Mouse (Mus musculus): ENCODE measurements around the gene Hnrnpdl. TPM values are rescaled to one million over a fixed set of nuclear protein-coding genes. Genes with fewer than 3 reads are reported as not detected.

Hnrnpdl gene
- polyA plus RNA-seq, 1 experiment = 130 TPM

- H3K4me1 ChIP-seq (ENCODE audit: control insufficient read depth, insufficient read depth, low read length) = no peaks in the 10 kb centered on the region
- TF ChIP-seq CTCF (IDR thresholded peaks at IDR 0.05; ENCODE audit: low read depth, low read length) = peak; percentile 81
- no peak for TF ChIP-seq POLR2A (IDR thresholded peaks at IDR 0.05; ENCODE audit: borderline replicate concordance, low read depth, low read length)
- no peak overlapping the region for H3K4me3 ChIP-seq (ENCODE audit: insufficient read depth, low read length)
- no peak overlapping the region for H3K27ac ChIP-seq (ENCODE audit: insufficient read depth, low read depth, low read length)
These were observed 30.8 kb upstream of the Hnrnpdl start for GRCm38 (mm10) chr5:100070255-100070654.

- Histone ChIP-seq H3K4me1 (ENCODE audit: control insufficient read depth, insufficient read depth, low read length) (no peaks in the 10 kb centered on the region), H3K27ac (ENCODE audit: insufficient read depth, low read depth, low read length) (no peak overlapping the region), H3K4me3 (ENCODE audit: insufficient read depth, low read length) (no peak overlapping the region)
- TF ChIP-seq POLR2A (IDR thresholded peaks at IDR 0.05; ENCODE audit: borderline replicate concordance, low read depth, low read length) = no peak
- no peak for TF ChIP-seq CTCF (IDR thresholded peaks at IDR 0.05; ENCODE audit: low read depth, low read length)
These were observed 30.1 kb upstream of the Hnrnpdl start for GRCm38 (mm10) chr5:100069526-100069925.

- Histone ChIP-seq H3K4me1 (ENCODE audit: control insufficient read depth, insufficient read depth, low read length) (no peaks in the 10 kb centered on the region), H3K27ac (ENCODE audit: insufficient read depth, low read depth, low read length) (no peak overlapping the region), H3K4me3 (ENCODE audit: insufficient read depth, low read length) (no peak overlapping the region)
- TF ChIP-seq POLR2A (IDR thresholded peaks at IDR 0.05; ENCODE audit: borderline replicate concordance, low read depth, low read length) = no peak
- no peak for TF ChIP-seq CTCF (IDR thresholded peaks at IDR 0.05; ENCODE audit: low read depth, low read length)
These were observed 28.1 kb upstream of the Hnrnpdl start for GRCm38 (mm10) chr5:100067579-100067978.

GRCm38 (mm10) chr5:100060876-100061275 is 21.4 kb upstream of the Hnrnpdl start:
- H3K27ac ChIP-seq (ENCODE audit: insufficient read depth, low read depth, low read length) = no peak overlapping the region
- H3K4me3 ChIP-seq (ENCODE audit: insufficient read depth, low read length) = no peak overlapping the region
- no peaks in the 10 kb centered on the region for H3K4me1 ChIP-seq (ENCODE audit: control insufficient read depth, insufficient read depth, low read length)
- TF ChIP-seq CTCF (IDR thresholded peaks at IDR 0.05; ENCODE audit: low read depth, low read length) = no peak
- no peak for TF ChIP-seq POLR2A (IDR thresholded peaks at IDR 0.05; ENCODE audit: borderline replicate concordance, low read depth, low read length)

GRCm38 (mm10) chr5:100059326-100059725 is 19.9 kb upstream of the Hnrnpdl start:
- Histone ChIP-seq H3K4me3 (ENCODE audit: insufficient read depth, low read length) (no peak overlapping the region), H3K27ac (ENCODE audit: insufficient read depth, low read depth, low read length) (no peak overlapping the region), H3K4me1 (ENCODE audit: control insufficient read depth, insufficient read depth, low read length) (no peaks in the 10 kb centered on the region)
- TF ChIP-seq CTCF (IDR thresholded peaks at IDR 0.05; ENCODE audit: low read depth, low read length) (no peak), POLR2A (IDR thresholded peaks at IDR 0.05; ENCODE audit: borderline replicate concordance, low read depth, low read length) (no peak)

- TF ChIP-seq POLR2A (IDR thresholded peaks at IDR 0.05; ENCODE audit: borderline replicate concordance, low read depth, low read length) = no peak
- TF ChIP-seq CTCF (IDR thresholded peaks at IDR 0.05; ENCODE audit: low read depth, low read length) = no peak
- H3K27ac ChIP-seq (ENCODE audit: insufficient read depth, low read depth, low read length) = no peak overlapping the region
- H3K4me1 ChIP-seq (ENCODE audit: control insufficient read depth, insufficient read depth, low read length) = no peaks in the 10 kb centered on the region
- no peak overlapping the region for H3K4me3 ChIP-seq (ENCODE audit: insufficient read depth, low read length)
These were observed 19.3 kb upstream of the Hnrnpdl start for GRCm38 (mm10) chr5:100058729-100059128.

GRCm38 (mm10) chr5:100057461-100058209 is 18.2 kb upstream of the Hnrnpdl start:
- Histone ChIP-seq H3K27ac (ENCODE audit: insufficient read depth, low read depth, low read length) (no peak overlapping the region), H3K4me3 (ENCODE audit: insufficient read depth, low read length) (no peak overlapping the region), H3K4me1 (ENCODE audit: control insufficient read depth, insufficient read depth, low read length) (no peaks in the 10 kb centered on the region)
- TF ChIP-seq CTCF (IDR thresholded peaks at IDR 0.05; ENCODE audit: low read depth, low read length) = no peak
- TF ChIP-seq POLR2A (IDR thresholded peaks at IDR 0.05; ENCODE audit: borderline replicate concordance, low read depth, low read length) = no peak

- no peak for TF ChIP-seq CTCF (IDR thresholded peaks at IDR 0.05; ENCODE audit: low read depth, low read length)
- TF ChIP-seq POLR2A (IDR thresholded peaks at IDR 0.05; ENCODE audit: borderline replicate concordance, low read depth, low read length) = no peak
These were observed 16.5 kb upstream of the Hnrnpdl start for GRCm38 (mm10) chr5:100055866-100056369.

GRCm38 (mm10) chr5:100054807-100055547 is 15.5 kb upstream of the Hnrnpdl start:
- TF ChIP-seq POLR2A (IDR thresholded peaks at IDR 0.05; ENCODE audit: borderline replicate concordance, low read depth, low read length) (no peak), CTCF (IDR thresholded peaks at IDR 0.05; ENCODE audit: low read depth, low read length) (no peak)
- Histone ChIP-seq H3K27ac (ENCODE audit: insufficient read depth, low read depth, low read length) (no peak overlapping the region), H3K4me3 (ENCODE audit: insufficient read depth, low read length) (no peak overlapping the region), H3K4me1 (ENCODE audit: control insufficient read depth, insufficient read depth, low read length) (no peaks in the 10 kb centered on the region)

More at GRCm38 (mm10) chr5:100055866-100056369, 16.5 kb upstream of the Hnrnpdl start:
- Histone ChIP-seq H3K4me3 (ENCODE audit: insufficient read depth, low read length) (no peak overlapping the region), H3K27ac (ENCODE audit: insufficient read depth, low read depth, low read length) (no peak overlapping the region), H3K4me1 (ENCODE audit: control insufficient read depth, insufficient read depth, low read length) (no peaks in the 10 kb centered on the region)

- H3K4me1 ChIP-seq (ENCODE audit: control insufficient read depth, insufficient read depth, low read length) = no peaks in the 10 kb centered on the region
- no peak overlapping the region for H3K4me3 ChIP-seq (ENCODE audit: insufficient read depth, low read length)
- no peak overlapping the region for H3K27ac ChIP-seq (ENCODE audit: insufficient read depth, low read depth, low read length)
- TF ChIP-seq CTCF (IDR thresholded peaks at IDR 0.05; ENCODE audit: low read depth, low read length) (no peak), POLR2A (IDR thresholded peaks at IDR 0.05; ENCODE audit: borderline replicate concordance, low read depth, low read length) (no peak)
These were observed 13.3 kb upstream of the Hnrnpdl start for GRCm38 (mm10) chr5:100052728-100053127.
